Mouse (Mus musculus): ENCODE measurements around the gene Itpkb.

Itpkb gene

DNA sequence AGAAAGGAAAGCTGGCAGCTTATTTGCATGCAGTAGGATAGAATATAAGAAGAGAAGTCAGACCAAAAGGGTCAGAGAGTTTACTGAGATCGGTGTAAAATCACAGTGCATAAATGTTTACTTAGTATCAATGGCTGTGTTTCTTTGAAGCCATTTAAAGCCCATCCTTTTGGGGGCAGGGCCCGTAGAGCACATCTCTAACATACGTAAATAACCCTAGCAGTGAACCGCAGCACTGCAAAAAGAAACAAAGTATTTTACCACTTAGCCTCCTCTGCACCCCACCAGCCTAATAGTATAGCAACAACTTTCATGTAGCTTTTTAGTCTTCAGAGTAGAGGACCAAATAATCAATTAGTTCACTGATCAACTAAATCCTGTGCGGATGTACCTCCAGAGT, 67.4 kb downstream of the Itpkb start:
- DNase-seq (ENCODE audit: low spot score) = no peak

DNA sequence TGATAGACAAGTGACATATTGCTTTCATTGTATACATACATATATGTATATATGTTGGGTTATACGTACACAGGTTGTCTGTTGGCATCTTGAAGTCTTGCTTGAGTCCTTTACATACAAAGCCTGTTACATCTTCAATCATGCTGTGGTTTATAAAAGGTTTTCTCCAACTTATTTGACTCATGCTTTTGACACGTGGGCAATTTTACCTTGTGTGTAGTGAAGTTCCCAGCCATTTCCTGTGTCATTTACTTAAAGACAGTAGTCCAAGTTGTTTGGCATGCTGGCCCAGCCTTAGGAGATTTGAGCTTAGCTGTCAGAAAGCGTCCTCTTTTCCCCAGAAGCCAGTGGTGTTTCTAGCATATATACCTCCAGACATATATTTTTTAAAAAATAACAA, 68.2 kb downstream of the Itpkb start:
- DNase-seq (ENCODE audit: low spot score) = no peak

DNA sequence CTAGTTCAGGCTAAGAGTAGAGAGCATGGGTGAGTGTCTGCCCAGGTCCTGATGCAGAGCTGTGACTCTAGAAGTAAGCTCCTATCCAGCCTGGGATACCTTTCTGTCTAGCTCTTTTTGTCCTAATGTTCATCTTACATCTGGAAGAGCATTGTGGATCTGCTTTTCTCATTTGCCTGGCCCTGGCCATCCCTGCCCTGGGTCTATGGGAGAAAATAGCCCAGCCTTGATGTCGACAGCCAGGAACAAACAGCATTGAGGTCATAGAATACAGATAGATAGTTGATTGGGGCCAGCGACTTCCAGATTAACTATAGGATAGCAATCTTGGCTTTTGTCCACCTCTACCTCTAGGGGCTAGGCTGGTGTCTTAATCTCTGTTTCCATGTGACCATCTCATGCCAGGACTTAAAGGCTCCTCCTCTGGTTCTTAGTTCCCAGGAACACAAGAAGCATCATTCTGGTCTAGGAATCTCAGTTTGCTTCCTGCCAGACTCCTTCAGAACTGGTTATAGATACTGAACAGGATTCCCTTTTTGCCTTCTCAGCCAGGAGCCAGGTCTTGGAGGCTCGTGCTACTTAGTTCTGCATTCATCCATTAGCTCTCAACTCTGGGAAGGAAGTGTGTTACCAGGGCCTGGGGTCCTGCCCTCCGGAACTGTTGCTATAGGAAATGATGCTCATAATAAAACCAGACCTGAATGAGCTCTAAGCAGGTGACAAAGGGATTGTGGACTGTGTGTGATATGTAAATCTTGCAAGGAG, 70.6 kb downstream of the Itpkb start:
- DNase-seq (ENCODE audit: low spot score) = no peak

DNA sequence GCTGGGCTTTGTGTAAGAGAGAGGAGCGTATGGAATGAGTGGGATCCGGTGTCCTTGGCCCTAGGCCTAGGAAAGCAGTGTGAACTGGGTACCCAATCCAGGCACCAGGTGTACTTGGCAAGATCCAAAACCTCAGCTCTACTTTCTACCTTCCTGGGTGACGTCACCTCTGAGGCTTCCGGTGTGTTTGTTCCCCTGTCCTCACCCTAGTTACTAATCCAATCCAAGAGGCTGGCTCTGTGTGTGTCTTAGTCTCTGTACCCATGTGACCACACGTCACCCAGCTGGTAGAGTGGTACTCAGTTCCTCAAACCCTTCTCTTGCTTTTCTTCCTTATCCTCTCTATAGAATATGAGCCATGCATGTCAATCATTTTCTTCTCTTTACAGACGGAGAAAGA, 71.4 kb downstream of the Itpkb start:
- DNase-seq (ENCODE audit: low spot score) = no peak

DNA sequence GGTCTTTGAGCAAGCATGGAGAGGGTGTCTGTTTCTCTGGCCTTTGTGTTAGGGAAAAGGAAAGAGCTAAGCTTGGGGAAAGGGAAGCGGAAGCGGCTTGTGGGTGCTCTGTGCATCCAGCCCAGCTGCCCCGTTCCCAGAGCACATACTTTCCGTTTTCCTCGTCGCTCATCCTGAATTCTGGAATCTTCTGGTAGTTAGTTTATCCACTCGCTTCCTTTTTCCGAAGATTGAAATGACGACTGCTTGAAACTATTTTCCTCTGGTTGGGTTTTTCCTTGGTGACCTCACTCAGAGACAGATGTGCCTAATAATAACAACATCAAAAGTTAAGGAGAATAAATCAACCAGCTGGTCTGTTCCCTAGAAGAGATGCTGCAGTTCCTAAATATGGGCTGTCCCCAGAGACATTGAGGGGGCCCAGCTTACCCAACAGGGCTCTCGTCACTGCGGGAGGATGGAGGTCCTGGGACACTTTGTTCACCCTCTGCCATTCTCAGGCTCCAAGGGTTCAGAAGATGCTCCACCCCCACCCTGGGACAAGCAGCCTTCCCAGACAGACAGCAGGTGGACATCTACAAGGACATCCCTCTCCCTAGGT, 72.3 kb downstream of the Itpkb start:
- DNase-seq (ENCODE audit: low spot score) = no peak

DNA sequence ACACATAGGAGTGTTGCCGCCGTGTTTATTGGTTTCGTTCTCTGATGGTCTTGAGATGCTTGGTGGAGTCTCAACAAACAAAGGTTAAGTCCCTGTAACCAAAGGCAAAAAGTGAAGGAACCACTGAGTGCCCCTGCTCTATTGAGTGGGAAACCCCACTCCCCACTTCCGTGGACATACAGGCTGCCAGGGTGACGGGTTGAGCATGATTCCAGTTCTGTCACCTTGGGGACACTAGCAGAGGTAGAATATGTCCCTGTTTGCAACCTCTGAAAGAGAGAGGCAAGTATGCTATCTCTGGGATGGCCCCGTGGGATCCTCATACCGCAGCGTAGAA, 73.0 kb downstream of the Itpkb start:
- no peak for DNase-seq (ENCODE audit: low spot score)

DNA sequence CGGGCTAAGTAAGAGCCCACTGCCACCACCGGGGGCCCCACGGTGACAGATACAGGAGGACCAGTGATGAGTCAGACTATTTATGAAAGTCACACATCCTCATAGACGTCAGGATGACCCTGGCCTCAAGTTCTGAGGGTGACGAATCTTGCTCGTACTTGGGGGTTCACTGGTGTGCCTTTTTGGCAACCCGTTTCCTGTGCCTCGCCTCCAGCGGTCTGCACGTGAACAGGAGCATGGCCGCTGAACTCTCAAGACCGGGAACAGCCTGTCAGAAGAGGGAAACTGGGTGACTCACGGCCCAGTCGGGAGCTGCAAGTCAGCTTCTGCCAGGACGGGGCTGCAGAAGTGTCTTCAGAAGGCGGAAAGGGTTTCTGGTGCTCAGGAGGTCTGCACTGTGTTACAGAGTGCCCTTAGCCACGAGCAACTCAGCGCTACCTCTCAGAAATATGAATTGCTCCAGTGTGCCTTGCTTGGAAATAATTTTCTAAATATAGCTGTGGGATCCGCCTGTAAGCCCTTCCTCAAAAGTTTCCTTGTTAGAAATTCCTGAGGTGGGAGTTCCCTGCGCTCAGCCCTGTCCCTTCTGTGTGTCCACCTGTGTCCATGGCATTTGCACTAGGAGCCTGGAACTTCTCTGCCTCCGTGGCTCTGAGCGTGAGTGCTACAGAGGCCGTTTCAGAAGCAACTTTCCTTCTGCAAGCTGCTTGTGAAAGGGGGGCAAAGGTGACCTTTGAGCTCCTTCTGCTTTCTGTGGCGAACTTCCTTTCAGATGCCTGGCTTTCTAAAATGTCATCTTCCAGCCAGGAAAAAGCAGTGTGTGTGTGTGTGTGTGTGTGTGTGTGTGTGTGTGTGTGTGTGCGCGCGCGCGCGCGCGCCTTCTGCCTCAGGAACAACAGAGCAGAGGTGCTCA, 73.7 kb downstream of the Itpkb start:
- peak; percentile 60 for DNase-seq (ENCODE audit: low spot score)

DNA sequence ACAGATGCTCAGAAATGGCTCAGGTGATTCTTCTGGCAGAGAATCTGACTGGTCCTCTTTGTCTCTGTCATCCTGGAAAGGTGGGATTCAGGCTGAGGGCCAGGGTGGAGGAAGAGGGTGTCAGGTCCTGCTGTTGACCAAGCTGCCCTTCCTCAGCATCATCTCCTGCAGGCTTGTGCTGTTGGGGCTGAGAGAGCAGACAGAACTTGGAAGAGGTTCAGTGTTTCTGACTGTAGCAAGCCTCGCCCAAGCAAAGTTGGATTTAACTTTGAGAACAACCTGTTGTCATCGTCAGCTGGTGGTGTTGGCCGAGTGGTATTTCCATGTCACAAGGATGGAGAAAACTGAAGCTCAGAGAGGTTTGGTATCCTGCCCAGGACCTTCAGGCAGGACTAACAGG, 74.4 kb downstream of the Itpkb start:
- DNase-seq (ENCODE audit: low spot score) = no peak

DNA sequence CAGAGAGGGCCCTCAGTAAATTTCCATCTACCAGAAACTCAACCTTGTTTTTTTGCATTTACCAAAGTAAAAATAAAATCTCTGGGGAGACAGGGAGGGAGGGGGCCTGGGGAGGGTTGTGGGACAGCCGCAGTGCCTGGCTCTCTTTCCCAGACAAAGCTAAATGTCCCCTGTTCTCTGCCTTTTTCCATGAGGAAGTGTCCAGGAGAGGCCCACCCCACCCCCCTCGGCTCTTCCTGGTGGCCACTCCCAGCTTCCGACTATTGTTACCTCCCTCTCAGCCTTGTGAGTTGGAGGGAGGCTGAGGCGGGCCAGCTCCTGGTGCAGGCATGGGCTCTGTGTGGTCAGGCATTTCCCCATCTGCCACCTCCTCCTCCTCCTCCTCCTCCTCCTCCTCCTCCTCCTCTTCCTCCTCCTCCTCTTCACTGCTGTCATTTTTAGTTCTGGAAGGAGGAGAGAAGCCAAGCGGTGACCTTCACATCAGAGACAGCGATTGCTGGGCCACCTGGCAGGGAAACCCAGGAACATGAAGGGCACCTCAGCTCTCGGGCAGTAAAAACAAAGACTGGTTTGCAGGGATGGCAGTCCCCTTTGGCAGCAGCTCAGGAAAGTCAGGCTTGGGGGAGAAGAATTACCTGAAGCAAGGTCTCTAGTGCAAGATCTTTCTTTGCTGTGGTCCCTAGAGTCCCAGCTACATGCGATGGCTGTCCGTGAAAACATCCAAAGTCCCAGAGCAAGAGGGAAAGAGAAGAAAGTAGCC, 75.5 kb downstream of the Itpkb start:
- no peak for DNase-seq (ENCODE audit: low spot score)

DNA sequence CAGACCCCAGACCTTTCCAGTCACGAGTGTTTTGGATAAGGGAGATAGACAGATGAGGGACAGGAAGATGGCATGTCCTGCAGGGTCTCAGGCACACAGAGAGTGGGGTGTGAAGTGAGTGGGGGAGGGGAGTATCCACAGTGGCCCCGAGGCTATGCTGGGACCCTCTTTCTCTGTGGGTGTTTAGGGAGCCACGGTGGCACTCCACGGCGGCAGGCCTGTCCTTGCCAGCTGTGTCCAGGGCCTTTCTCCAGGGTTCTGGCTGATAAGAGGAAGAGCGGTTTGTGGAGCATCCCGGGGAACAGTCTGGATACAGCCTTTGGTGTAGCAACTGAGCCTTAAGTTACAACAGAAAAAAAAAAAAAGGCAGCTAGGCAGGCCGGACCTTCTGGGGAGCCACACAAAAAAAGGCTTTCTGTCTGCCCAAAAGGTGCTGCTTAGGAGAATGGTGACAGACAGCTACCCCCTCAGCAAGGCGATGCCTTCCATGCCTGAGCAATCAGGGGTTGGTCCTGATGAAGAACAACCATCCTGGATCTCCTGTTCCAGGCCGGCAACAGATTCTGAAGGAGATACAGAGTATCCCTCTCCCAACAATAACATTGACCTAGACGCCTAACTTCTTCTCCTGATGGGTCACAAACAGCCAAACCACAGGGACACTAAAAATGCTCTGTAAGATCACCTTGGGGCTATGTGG, 76.2 kb downstream of the Itpkb start:
- DNase-seq (ENCODE audit: low spot score) = no peak

DNA sequence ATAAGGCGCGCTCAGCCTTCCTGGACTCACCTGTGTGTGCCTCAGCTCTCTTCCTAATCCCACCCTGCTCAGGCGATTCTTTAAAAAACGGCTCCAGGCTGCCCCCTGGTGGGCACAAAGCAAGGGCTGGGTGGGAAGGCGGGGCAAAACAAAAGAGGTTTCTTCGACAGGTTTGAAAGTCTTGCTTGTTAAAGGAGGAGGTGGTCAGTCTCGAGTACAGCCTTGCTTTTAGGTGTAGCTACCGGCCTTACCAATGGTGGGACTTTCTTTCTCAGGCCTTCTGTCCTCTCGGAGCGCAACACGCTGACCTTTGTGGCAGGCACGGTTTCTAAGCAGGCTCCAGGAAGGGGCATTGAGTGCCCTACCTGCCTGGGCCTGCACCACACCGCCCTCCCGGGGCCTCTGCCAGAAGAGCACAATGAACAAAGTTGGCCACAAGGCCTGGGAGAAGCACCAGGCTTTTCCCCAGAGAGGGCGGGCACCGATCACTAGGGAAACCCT, 76.9 kb downstream of the Itpkb start:
- DNase-seq (ENCODE audit: low spot score) = peak; percentile 79

DNA sequence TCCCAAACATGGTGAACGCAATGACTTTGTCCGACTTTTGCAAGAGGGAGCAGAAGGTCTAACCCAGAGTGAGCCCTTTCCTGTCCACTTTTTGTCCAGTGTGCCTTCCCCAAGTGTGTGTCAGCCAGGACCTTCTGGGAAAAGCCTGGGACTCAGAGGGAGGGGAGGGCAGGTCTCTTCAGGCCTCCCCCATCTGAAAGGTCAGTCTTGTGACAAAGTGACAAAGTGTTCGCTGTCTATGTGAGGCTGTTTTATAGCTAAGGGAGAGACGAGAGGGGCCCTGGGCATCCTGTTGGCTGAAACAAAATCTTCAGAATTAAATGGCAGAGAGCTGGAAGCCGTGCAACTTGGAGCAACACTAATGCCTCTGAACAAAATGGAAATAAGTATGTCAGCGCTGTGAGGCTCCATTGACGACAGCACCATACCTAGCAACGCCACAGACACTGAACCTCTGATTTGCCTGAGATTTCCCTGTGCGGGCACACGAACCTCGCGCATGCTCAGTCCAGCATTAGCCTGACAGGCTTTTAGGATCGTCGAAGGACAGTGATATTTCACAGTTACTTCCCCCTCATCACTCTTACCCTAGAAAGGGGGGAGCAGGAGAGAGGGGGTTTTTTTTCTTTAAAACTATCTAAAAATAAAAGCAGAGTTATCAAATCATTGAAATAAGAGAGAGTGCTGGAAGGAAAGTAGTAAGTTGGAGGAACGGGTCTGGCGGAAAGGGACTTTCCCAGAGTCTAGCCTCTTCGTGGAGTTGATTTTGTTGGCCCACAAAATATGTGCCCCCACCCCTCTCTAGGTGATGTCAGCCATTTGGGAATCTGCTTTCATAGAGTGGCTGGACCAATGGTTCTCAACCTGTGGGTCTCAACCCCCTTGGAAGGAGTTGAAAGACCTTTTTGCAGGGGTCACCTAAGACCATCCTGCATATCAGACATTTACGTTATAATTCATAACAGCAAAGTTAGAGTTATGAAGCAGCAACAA, 77.7 kb downstream of the Itpkb start:
- no peak for DNase-seq (ENCODE audit: low spot score)

DNA sequence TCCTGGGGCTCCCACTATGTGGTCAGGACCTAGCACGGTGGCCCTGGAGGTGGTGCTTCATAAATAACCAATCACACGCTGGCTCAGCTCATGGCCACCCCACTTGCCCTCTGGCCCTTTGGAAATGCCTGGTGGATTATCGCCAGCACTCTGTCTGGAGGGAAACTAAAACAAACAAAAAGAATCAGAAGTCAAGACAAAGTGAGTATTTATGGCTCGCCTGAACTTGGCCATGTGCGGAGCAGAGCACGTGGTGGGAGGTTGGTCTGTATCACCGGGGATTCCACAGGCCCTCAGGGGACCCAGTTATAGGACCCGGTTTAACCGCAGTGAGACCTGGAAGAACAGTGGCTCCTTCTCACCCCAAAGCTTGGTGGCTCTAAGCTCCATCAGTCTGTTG, 78.5 kb downstream of the Itpkb start:
- no peak for DNase-seq (ENCODE audit: low spot score)

DNA sequence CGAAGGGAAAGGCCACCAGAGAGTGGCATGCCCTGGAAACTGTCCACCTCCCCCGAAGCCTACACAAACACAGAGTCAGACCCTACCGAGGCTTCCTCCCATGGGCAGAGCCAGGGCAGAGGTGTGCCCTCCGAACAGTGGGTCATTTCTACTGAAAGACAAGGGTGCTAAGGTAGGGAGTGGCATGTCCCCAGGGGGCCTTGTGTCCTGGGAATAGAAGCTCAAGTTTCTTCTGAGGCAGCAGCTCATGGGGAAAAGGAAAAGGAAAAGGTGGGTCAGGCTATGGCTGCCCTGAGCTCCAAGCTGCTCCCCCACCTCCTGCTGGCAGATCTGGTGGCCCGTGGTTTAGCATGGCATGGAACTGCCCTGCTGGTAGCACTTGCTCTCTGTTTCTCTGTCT, 79.5 kb downstream of the Itpkb start:
- no peak for DNase-seq (ENCODE audit: low spot score)

DNA sequence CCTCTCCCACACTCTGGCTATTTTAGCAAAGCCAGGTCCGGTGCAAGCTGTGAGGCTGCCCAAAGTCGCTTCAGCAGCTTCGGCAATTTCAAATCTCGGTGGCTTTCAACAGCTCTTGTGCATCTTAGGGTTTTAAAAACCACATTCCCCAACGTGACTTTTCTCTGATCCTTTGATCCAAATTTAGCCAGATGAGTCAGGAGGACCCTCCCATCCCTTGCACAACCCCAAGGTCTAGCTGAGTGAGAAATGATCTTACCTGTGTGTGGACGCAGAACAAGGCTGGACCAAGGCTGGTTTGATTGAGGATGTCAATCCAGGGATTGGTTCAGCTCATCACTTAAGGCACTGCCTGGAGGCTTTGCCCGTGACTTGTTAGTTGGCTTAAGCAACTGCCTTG, 80.0 kb downstream of the Itpkb start:
- DNase-seq (ENCODE audit: low spot score) = no peak

DNA sequence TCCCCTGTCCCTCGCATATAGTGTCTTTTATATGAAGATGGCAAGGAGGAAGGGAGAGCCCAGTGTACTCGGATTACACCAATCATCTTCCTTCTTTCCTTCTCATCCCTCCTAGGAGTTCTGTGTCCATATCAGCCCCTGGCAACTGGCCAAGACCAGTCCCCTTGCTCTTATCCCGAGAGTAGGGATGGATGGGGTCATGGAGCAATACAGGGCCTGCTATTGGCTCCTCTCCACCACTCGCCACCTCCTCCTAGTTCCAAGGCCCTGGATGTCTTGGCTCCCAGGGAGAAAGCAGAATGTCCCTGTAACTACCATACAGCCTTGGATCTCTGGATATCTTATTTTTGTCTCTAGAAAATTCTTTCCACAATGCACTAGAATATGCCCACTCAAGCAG, 84.8 kb downstream of the Itpkb start:
- no peak for DNase-seq (ENCODE audit: low spot score)

DNA sequence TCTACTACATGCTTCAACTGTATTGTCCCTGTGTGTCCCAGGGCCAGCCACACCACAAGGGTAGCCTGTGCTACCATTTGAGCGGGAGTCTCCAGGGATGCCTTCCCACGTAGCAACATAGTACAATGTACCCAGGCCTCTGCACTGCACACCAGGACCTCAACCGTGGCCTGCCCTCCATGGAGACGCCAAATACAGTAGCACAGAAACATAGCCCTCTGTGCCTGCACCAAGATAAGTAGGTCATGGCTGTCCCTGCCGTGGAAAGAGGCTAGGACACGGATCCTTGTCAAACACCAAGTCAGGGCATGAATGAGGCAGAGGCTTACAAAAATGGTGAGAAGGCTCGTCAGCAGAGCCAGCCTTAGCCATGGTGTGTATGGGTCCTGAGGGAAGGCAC, 85.6 kb downstream of the Itpkb start:
- no peak for DNase-seq (ENCODE audit: low spot score)

DNA sequence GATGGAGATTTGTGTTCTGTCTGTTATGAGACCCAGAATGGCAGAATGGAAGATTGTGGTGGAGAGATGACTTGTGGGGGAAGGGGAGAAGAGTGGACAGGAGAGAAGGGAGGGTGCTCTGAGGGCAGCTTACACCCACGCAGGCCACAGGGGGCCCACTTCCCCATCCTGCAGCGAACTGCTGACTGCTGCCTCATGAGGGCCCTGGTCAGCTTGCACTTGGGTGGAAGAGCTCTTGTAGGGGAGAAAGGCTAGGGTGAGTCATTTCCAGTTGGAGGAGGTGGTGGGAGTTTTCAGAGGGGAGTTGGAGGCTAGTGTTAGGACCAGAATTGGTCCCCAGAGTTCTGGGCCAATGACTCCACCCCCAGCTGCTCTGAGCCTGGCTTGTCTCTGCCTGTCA, 86.8 kb downstream of the Itpkb start:
- no peak for DNase-seq (ENCODE audit: low spot score)

DNA sequence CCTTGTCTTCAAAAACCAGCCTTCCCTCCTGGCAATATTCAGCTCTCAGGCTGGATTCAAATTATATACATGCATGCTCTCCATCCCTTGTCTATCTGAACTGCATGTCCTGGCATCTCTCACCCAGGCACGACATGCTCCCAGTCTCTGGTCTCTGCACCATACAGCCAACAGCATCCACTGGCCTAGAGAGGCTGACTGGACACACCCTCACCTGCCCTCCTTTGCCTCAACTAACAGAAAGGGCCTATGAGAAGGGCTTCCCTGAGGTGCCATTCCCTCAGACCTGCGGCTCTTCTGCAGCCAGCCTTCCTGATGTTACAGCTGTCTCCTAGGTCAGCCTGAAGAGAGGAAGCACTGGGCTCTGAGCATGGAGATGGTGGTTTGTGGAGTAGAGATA, 88.8 kb downstream of the Itpkb start:
- no peak for DNase-seq (ENCODE audit: low spot score)

DNA sequence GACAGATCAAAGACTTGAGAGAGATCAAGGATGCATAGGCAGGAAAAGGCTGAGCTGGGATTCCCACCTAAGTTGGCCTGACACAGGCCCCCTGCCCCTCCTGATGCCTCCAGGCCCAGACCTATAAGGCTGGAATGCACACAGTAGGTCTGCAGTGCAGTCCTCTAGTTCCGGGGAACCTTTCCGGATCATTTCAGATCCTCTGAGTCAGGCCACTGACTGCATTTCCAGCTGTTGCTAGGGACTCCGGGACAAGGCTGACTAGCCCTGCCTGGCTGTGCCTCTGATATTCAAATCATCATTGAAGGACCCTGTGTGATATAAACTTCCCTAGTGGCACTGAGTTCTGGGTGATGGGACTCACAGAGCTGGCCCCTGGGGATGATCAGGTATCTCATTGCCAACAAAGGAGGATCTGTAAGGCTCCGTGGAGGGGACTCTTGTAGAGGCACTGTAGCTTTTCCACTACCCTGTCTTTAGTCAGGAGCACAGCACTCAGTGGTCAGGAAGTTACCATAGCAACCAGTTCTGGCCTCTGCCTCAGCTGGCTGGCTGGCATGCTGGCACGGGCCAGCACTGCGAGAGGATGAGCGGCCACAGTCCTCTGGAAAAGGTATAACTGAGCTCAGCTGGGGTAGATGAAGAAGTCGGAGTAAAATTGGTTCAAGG, 90.3 kb downstream of the Itpkb start:
- no peak for DNase-seq (ENCODE audit: low spot score)
